Mouse (Mus musculus) lung, embryonic 14.5 days (tissue): ENCODE data around the gene Ttc9b. TPM values are rescaled to one million over a fixed set of nuclear protein-coding genes. Genes with fewer than 3 reads are reported as not detected.

Experiments used
- ATAC-seq: fragments of 200-750 bp; cut with Nextera tagmentation; 2 replicates; pipeline ENCODE4 v1.8.0; 2017; ENCODE audit warnings: mild to moderate bottlenecking, moderate TSS enrichment, moderate library complexity; ENCODE audit not compliant: insufficient read depth
- DNase-seq: peaks from one replicate; pipeline ENCODE4 v3.0.0-alpha.2; 2015
- H3K27ac ChIP-seq: fragments of 300-500 bp; sonication (generic); 2 replicates; pipeline ENCODE4 v1.5.1; 2014; ENCODE audit warnings: low read depth, mild to moderate bottlenecking, moderate library complexity
- H3K27me3 ChIP-seq: fragments of 300-500 bp; sonication (generic); 2 replicates; pipeline ENCODE4 v1.6.1; 2014; ENCODE audit warnings: low read length, control low read depth; ENCODE audit not compliant: insufficient read depth
- H3K36me3 ChIP-seq: fragments of 300-500 bp; sonication (generic); 2 replicates; pipeline ENCODE4 v1.6.1; 2014; ENCODE audit warnings: control low read depth; ENCODE audit not compliant: insufficient read depth
- H3K4me1 ChIP-seq: fragments of 300-500 bp; sonication (generic); 2 replicates; pipeline ENCODE4 v1.6.1; 2014; ENCODE audit warnings: antibody characterized with exemption, control low read depth; ENCODE audit not compliant: insufficient read depth
- H3K4me2 ChIP-seq: fragments of 300-500 bp; sonication (generic); 2 replicates; pipeline ENCODE4 v1.6.1; 2014; ENCODE audit warnings: mild to moderate bottlenecking
- H3K4me3 ChIP-seq: fragments of 300-500 bp; sonication (generic); 2 replicates; pipeline ENCODE4 v1.5.1; 2014; ENCODE audit warnings: low read depth, low read length
- H3K9ac ChIP-seq: fragments of 300-500 bp; sonication (generic); 2 replicates; pipeline ENCODE4 v1.6.1; 2014
- H3K9me3 ChIP-seq: fragments of 300-500 bp; sonication (generic); 2 replicates; pipeline ENCODE4 v1.6.1; 2016; ENCODE audit warnings: low read depth, low read length, control low read depth
- CTCF ChIP-seq: IDR thresholded peaks from 2 replicates; pipeline ENCODE4 v1.5.1; 2016; ENCODE audit warnings: antibody characterized with exemption, low read depth
- WGBS: fragments of 180-500 bp; shearing (Covaris S2); extraction: QIAGEN DNeasy Blood & Tissue Kit; methylation state at CpG from one replicate; pipeline ENCODE4 v1.1.7; 2014; 5-methylcytosine and 5-hydroxymethylcytosine counted together
- polyA plus RNA-seq: library from polyadenylated mRNA; unstranded; fragments of >200 nt; fragmentation: Nextera tagmentation; extraction: Ambion mirVana; gene quantifications from 2 replicates; pipeline ENCODE4 v1.2.1, GENCODE M21; 2014

Gene Ttc9b
- polyA plus RNA-seq, 1 experiment from 2014 or later, result 0.41 TPM

DNA sequence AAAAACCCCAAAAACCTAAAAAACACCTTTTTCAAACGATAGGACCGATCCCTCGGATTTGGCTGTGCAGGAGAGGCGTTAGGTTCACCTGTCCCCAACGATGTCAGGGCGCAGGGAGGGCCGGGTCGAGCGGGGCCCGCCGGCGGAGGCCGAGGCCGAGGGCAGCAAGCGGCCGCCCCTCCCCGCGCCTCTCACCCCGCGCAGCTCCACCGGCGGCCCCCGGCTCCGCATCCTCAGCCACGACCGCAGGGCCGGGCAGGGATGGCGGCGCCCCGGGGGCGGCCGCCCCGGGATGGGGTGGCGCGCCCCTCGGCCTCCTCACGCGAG is 20.4 kb downstream of the Ttc9b start:
- peaks cover 12% of the 10 kb centered on the region; the same call in 1 of the 2 replicates for H3K4me1 ChIP-seq
- H3K4me2 ChIP-seq, result peak overlapping the region; percentile 99
- ATAC-seq (peak; percentile 76), DNase-seq (no peak)
- H3K9ac ChIP-seq, result peak overlapping the region; percentile 76
- 0 out of 2 replicates have a peak, but pooled peaks cover 8% of the 10 kb centered on the region for H3K36me3 ChIP-seq
- no peak for TF ChIP-seq CTCF
- WGBS, result 0% methylated on average over 33 of the region's 38 CpGs
- H3K27me3 ChIP-seq, result no peaks in the 10 kb centered on the region
- H3K4me3 ChIP-seq, result peak overlapping the region; percentile 87
- peak overlapping the region; percentile 91 for H3K27ac ChIP-seq
- H3K9me3 ChIP-seq, result no peaks in the 10 kb centered on the region

DNA sequence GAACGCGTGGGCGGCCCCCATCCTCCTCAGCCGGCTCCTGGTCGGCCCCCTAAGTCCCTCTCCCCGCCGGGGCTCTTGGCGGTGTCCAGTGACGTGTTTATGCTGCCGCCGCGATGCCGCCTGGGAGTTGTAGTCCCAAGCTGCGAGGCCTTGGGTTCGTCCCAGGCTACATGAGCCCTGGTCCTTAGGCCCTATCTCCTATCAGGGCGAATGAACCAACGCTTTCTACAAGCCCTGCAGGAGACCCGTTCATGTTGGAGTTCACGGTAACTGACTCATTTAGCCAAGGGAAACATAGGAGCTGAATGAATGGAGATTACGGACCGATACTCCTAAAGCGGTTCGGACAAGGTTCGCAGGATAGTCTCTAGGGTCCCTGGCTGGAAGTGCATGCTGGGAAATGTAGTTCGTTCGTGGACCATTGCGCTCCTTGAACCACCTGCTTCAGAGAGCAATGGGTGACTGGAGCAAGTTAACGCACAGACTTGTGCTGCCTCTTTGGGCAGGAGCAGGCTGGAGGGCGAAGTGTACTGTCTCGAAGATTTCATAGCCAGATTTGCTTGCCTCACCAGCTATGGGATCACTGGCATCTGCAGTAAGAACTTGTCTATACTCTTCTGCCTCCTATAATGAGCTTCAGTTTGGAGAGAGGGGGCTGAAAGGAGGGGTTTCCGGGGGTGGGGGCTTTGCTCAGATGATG is 21.0 kb downstream of the Ttc9b start, which contains the start of gene Map3k10:
TSS of gene Map3k10 (minus strand) at position 77 of the 700 bp plus-strand sequence.
- Histone ChIP-seq H3K9me3 (no peaks in the 10 kb centered on the region), H3K4me3 (peak within 1 kb of the TSS; percentile 87), H3K9ac (peak within 1 kb of the TSS; percentile 76), H3K36me3 (0 out of 2 replicates have a peak, but pooled peaks cover 8% of the 10 kb centered on the region), H3K27me3 (no peaks in the 10 kb centered on the region), H3K27ac (peak within 1 kb of the TSS; percentile 91), H3K4me2 (peak within 1 kb of the TSS; percentile 99), H3K4me1 (peaks cover 12% of the 10 kb centered on the region; the same call in 1 of the 2 replicates)
- peak; percentile 99 for ATAC-seq
- no peak for TF ChIP-seq CTCF
- under 1% methylated on average over 31 of the region's 31 CpGs for WGBS
- peak; percentile 97 for DNase-seq

DNA sequence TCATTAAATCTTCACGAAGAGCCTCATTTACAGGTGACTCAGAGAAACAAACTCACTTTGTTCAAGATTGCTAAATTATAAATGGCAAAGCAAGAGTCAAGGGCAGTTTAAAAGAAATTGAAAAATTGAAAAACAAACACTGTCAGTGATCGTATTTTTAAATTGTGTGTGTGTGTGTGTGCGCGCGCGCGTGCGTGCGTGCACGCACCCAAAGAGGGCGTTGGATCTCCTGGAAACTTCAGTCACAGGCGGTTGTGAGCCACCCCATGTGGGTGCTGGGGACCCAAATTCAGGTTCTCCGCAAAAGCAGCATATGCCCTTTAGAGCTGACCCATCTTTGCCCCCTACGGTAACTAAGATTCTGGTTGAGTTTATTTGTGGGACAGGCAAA is 21.5 kb downstream of the Ttc9b start:
- H3K9ac ChIP-seq, result 0 out of 2 replicates have a peak overlapping the region, but pooled peaks have one; percentile 76
- H3K9me3 ChIP-seq, result no peaks in the 10 kb centered on the region
- DNase-seq (no peak), ATAC-seq (no peak)
- WGBS, result 29% methylated on average over 14 of the region's 14 CpGs
- no peaks in the 10 kb centered on the region for H3K27me3 ChIP-seq
- H3K4me3 ChIP-seq, result peak overlapping the region; percentile 87
- 0 out of 2 replicates have a peak, but pooled peaks cover 8% of the 10 kb centered on the region for H3K36me3 ChIP-seq
- TF ChIP-seq CTCF, result no peak
- H3K27ac ChIP-seq, result no peak overlapping the region
- H3K4me2 ChIP-seq, result peak overlapping the region; percentile 99
- peaks cover 12% of the 10 kb centered on the region; the same call in 1 of the 2 replicates for H3K4me1 ChIP-seq

DNA sequence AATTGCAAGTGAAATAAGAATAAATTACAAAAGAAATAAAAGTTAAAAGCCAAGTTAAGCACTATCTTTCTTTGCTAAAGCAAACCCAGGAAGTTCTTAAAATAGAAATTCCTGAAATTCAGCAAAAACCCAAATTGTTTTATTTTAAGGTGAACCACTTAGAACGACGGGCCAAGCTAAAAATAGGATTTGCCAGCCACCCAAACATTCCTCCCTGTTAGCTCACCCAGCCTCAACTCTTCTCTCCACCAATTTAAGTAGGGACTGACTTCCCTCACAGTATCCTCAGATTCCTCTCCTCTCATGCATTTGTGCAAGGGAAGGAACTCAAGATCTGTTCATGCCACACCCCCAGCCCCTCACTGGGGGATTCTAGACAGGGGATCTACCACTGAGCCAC is 29.5 kb downstream of the Ttc9b start:
- Histone ChIP-seq H3K27ac (no peak overlapping the region), H3K4me1 (no peaks in the 10 kb centered on the region), H3K4me3 (no peak overlapping the region), H3K27me3 (no peaks in the 10 kb centered on the region), H3K36me3 (no peaks in the 10 kb centered on the region), H3K4me2 (no peak overlapping the region), H3K9ac (no peak overlapping the region), H3K9me3 (no peaks in the 10 kb centered on the region)
- no peak for TF ChIP-seq CTCF
- ATAC-seq, result no peak
- no peak for DNase-seq
- WGBS, result 43% methylated on average over 2 of the region's 2 CpGs

DNA sequence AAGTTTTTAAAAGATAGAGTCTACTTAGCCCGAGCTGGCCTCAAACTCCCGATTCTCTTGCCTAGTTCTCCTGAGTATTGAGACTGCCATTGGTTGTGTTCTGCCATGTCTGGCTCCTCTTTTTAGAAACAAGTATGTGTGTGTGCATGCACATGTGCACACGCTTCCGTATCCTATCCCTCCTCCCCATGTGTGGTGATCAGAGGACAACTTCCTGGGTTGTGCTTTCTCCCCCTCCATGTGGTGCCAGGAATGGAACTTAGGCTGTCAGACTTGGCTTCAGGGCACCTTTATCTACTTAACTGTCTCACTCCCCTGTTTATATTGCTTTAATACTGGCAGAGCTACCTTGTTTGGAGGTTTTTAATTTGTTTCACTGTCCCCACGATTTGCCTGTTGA is 31.5 kb downstream of the Ttc9b start:
- Histone ChIP-seq H3K9me3 (no peaks in the 10 kb centered on the region), H3K4me2 (peak overlapping the region; percentile 26; the same call in 1 of the 2 replicates), H3K4me1 (no peaks in the 10 kb centered on the region), H3K27me3 (no peaks in the 10 kb centered on the region), H3K36me3 (no peaks in the 10 kb centered on the region), H3K27ac (no peak overlapping the region), H3K4me3 (no peak overlapping the region), H3K9ac (no peak overlapping the region)
- ATAC-seq (no peak), DNase-seq (peak; percentile 5)
- 39% methylated on average over 5 of the region's 5 CpGs for WGBS
- TF ChIP-seq CTCF, result no peak

DNA sequence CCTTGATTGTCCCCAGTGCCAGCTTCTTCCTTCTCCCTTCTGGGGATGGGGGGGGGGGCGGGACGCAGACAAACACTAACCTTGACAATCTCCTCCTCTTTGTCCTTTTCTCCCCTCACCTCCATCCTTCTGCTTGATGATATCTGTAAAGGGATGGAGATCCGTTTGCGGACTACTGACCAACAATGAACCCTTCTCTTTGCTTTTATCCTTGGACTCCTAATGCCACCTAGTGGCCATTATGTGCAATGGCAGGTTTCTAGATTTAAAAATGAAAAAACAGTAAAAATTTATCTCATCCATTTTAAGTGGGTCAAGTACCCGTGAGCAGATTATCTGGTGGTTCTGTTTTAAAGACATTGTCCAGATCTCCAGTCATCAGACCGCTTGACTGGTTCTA is 32.0 kb downstream of the Ttc9b start:
- no peak for ATAC-seq
- DNase-seq, result peak; percentile 80
- H3K4me1 ChIP-seq, result no peaks in the 10 kb centered on the region
- H3K9me3 ChIP-seq, result no peaks in the 10 kb centered on the region
- WGBS, result 0% methylated on average over 6 of the region's 6 CpGs
- H3K27me3 ChIP-seq, result no peaks in the 10 kb centered on the region
- no peak overlapping the region for H3K27ac ChIP-seq
- H3K36me3 ChIP-seq, result no peaks in the 10 kb centered on the region
- peak overlapping the region; percentile 26; the same call in 1 of the 2 replicates for H3K4me2 ChIP-seq
- no peak overlapping the region for H3K9ac ChIP-seq
- H3K4me3 ChIP-seq, result no peak overlapping the region
- peak; percentile 86 for TF ChIP-seq CTCF

DNA sequence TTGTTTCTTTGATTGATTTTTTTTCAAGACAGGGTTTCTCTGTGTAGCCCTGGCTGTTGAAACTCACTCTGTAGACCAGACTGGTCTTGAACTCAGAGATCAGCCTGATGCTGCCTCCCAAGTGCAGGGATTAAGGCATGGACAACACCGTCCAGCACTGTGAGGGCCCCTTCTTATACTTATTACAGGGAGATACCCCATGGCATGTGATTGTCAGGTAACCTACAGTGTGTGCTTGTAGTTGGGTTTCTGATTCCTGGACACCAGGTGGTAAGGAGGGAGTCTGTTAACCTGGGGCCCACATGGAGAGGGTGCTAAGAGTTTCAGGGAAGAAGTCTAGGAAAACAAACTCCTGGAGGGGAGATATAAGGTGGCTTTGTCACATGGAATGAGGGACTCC is 33.3 kb downstream of the Ttc9b start:
- 79% methylated on average over 1 of the region's 1 CpGs for WGBS
- ATAC-seq, result no peak

More for the DNA sequence above, 33.3 kb downstream of the Ttc9b start:
- no peak for DNase-seq
- no peaks in the 10 kb centered on the region for H3K36me3 ChIP-seq
- H3K4me3 ChIP-seq, result no peak overlapping the region
- H3K9me3 ChIP-seq, result no peaks in the 10 kb centered on the region
- H3K9ac ChIP-seq, result no peak overlapping the region
- no peaks in the 10 kb centered on the region for H3K27me3 ChIP-seq
- no peak overlapping the region for H3K27ac ChIP-seq
- no peak overlapping the region for H3K4me2 ChIP-seq
- H3K4me1 ChIP-seq, result no peaks in the 10 kb centered on the region
- TF ChIP-seq CTCF, result no peak
